Mouse (Mus musculus) left cerebral cortex, adult 6 months (tissue): ENCODE results near the gene Hnf1b. TPM values are rescaled to one million over a fixed set of nuclear protein-coding genes. Genes with fewer than 3 reads are reported as not detected.

Experiments
- long read RNA-seq, 2 experiments: library from polyadenylated mRNA; unstranded; transcript quantifications; one replicate each; pipeline ENCODE4 v2.0.0; 2019 to 2020
- polyA plus RNA-seq: library from polyadenylated mRNA; unstranded; fragments of <200 nt; fragmentation: Nextera tagmentation; gene quantifications from 2 replicates; pipeline ENCODE4 v1.2.3, GENCODE M21; 2021

Gene Hnf1b
- 0.55 and 1.4 TPM in 2 replicates for polyA plus RNA-seq
- long read RNA-seq, experiment 1, partial matches to known transcripts, result 0 of 4 reads
- long read RNA-seq, experiment 1, other reads (novel, unspliced or antisense), result 4 of 4 reads
- long read RNA-seq, experiment 2, result 0 reads

GRCm38 (mm10) chr11:83849529-83850335 is at the start of gene Hnf1b:
TSS of gene Hnf1b (plus strand) at chr11:83850063.

GRCm38 (mm10) chr11:83941950-83942840 is 92.3 kb downstream of the Hnf1b start, which contains the start of gene Ddx52:
TSS of gene Ddx52 (plus strand) at chr11:83942062.

Other genes starting within 250 kb of the Hnf1b start
- not detected in 2 replicates for gene Rpl9-ps1, start 204.4 kb upstream of the Hnf1b start, polyA plus RNA-seq
- gene Ccl3, start 200.7 kb upstream of the Hnf1b start, polyA plus RNA-seq, result 1.0 and 1.1 TPM in 2 replicates
- 0.78 and 1.6 TPM in 2 replicates for gene Ccl4, start 187.5 kb upstream of the Hnf1b start, polyA plus RNA-seq
- gene Wfdc17, start 146.1 kb upstream of the Hnf1b start, polyA plus RNA-seq, result 2.4 and 3.2 TPM in 2 replicates
- gene Wfdc18, start 141.0 kb upstream of the Hnf1b start, polyA plus RNA-seq, result 9.6 and 12.4 TPM in 2 replicates
- gene Wfdc21, start 103.1 kb upstream of the Hnf1b start, polyA plus RNA-seq, result not detected in 2 replicates
- gene Heatr6, start 96.4 kb upstream of the Hnf1b start, polyA plus RNA-seq, result 5.9 and 6.4 TPM in 2 replicates
- gene Ddx52, start 92.0 kb downstream of the Hnf1b start, polyA plus RNA-seq, result 9.8 and 12.2 TPM in 2 replicates
- 6.0 and 7.5 TPM in 2 replicates for gene Synrg, start 114.4 kb downstream of the Hnf1b start, polyA plus RNA-seq
- gene Dusp14, start 219.2 kb downstream of the Hnf1b start, polyA plus RNA-seq, result 115 and 123 TPM in 2 replicates